Mouse (Mus musculus): ENCODE measurements around the gene Hgd. TPM values are rescaled to one million over a fixed set of nuclear protein-coding genes. Genes with fewer than 3 reads are reported as not detected.
A peak's percentile ranks its signal among the peaks of the same experiment; 100 is the strongest.
"Not testable (repeated sequence)": the region's sequence is repeated elsewhere in the genome, so short reads cannot be mapped to it uniquely, and the experiment has no call there.

The Hgd gene
- polyA plus RNA-seq, 1 experiment from 2014 or later = 0.13 TPM

DNA sequence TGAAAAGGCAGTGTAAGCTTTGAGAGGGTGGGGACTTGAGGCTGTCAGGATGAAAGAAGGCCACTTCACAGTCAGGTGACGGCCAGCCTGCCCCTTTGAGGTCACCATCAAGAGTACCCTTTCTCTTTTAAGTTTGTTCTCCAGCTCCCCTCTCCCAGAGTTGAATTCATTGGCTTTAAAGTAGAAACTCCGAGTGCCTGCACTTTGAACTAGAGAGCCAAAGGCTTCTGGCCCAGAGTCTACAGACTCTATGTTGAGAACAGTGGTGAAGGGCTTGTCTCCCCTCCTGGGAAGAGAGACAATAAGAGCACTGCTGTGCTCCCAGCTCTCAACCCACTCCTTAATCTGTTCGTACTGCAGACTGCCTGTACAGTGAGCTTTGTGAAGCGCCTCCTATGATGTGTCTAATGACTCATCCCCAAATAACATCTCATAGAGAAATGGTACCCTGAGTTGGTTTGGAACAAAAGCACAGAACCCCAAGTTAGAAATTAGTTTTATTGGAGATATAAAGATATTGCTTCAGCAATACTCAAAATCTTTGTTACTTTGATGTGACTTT, 46.5 kb downstream of the Hgd start:
- H3K36me3 ChIP-seq (ENCODE audit: control insufficient read depth, insufficient read depth, low read length) = no peaks in the 10 kb centered on the region
- DNase-seq (no peak), ATAC-seq (ENCODE audit: low FRiP score, low TSS enrichment) (no peak)
- no peaks in the 10 kb centered on the region for H3K9me3 ChIP-seq (ENCODE audit: control insufficient read depth, low read length)
- peaks cover 21% of the 10 kb centered on the region; the same call in 1 of the 2 replicates for H3K4me1 ChIP-seq (ENCODE audit: control insufficient read depth, insufficient read depth, low read length)
- H3K27me3 ChIP-seq (ENCODE audit: control insufficient read depth, insufficient read depth, low read length) = no peaks in the 10 kb centered on the region
- no peak overlapping the region for H3K4me2 ChIP-seq (ENCODE audit: low read length)
- no peak overlapping the region for H3K9ac ChIP-seq (replicated peaks; ENCODE audit: low read length)
- H3K27ac ChIP-seq (replicated peaks; ENCODE audit: low read depth, low read length) = no peak overlapping the region
- H3K4me3 ChIP-seq (replicated peaks; ENCODE audit: low read depth, low read length) = no peak overlapping the region
- 47% methylated on average over 4 of the region's 4 CpGs for WGBS

- 0 out of 2 replicates have a peak, but pooled peaks cover 13% of the 10 kb centered on the region for H3K4me1 ChIP-seq (ENCODE audit: control insufficient read depth, insufficient read depth, low read length)
- peak overlapping the region; percentile 61; the same call in 1 of the 2 replicates for H3K27ac ChIP-seq (replicated peaks; ENCODE audit: low read depth, low read length)
- H3K9ac ChIP-seq (replicated peaks; ENCODE audit: low read length) = no peak overlapping the region
- ATAC-seq (ENCODE audit: low FRiP score, low TSS enrichment) (no peak), DNase-seq (no peak)
- WGBS = 79% methylated on average over 9 of the region's 9 CpGs
- H3K4me2 ChIP-seq (ENCODE audit: low read length) = no peak overlapping the region
- no peaks in the 10 kb centered on the region for H3K27me3 ChIP-seq (ENCODE audit: control insufficient read depth, insufficient read depth, low read length)
- no peaks in the 10 kb centered on the region for H3K36me3 ChIP-seq (ENCODE audit: control insufficient read depth, insufficient read depth, low read length)
- no peaks in the 10 kb centered on the region for H3K9me3 ChIP-seq (ENCODE audit: control insufficient read depth, low read length)
- no peak overlapping the region for H3K4me3 ChIP-seq (replicated peaks; ENCODE audit: low read depth, low read length)
Observed at GRCm38 (mm10) chr16:37628336-37628735, 48.4 kb downstream of the Hgd start.

DNA sequence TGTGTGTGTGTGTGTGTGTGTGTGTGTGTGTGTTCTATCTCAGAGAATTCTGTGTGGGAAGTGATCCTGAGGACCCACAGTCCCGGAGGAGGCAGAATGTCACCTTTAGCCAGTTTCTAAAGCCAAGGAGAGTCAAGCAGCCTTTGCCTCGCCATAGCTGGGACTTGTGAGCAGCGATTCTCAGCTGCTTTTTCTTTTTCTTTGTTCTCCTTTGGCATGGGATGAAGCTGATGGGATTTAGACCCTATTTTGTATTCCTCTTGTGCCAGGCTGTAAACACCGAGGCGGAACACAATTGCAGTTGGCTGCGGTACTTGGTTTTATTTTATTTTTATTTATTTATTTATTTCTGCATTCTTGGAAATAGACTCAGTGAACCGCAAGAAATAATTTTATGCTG, 49.1 kb downstream of the Hgd start:
- H3K9me3 ChIP-seq (ENCODE audit: control insufficient read depth, low read length) = no peaks in the 10 kb centered on the region
- DNase-seq (peak; percentile 52), ATAC-seq (ENCODE audit: low FRiP score, low TSS enrichment) (no peak)
- H3K4me3 ChIP-seq (replicated peaks; ENCODE audit: low read depth, low read length) = no peak overlapping the region
- H3K4me1 ChIP-seq (ENCODE audit: control insufficient read depth, insufficient read depth, low read length) = 0 out of 2 replicates have a peak, but pooled peaks cover 9% of the 10 kb centered on the region
- no peak overlapping the region for H3K9ac ChIP-seq (replicated peaks; ENCODE audit: low read length)
- no peaks in the 10 kb centered on the region for H3K36me3 ChIP-seq (ENCODE audit: control insufficient read depth, insufficient read depth, low read length)
- H3K27me3 ChIP-seq (ENCODE audit: control insufficient read depth, insufficient read depth, low read length) = no peaks in the 10 kb centered on the region
- 34% methylated on average over 7 of the region's 7 CpGs for WGBS
- H3K27ac ChIP-seq (replicated peaks; ENCODE audit: low read depth, low read length) = peak overlapping the region; percentile 61
- H3K4me2 ChIP-seq (ENCODE audit: low read length) = no peak overlapping the region

GRCm38 (mm10) chr16:37634578-37634977, 54.6 kb downstream of the Hgd start:
- no peak overlapping the region for H3K4me2 ChIP-seq (ENCODE audit: low read length)
- H3K36me3 ChIP-seq (ENCODE audit: control insufficient read depth, insufficient read depth, low read length) = no peaks in the 10 kb centered on the region
- ATAC-seq (ENCODE audit: low FRiP score, low TSS enrichment) (no peak), DNase-seq (no peak)
- H3K4me1 ChIP-seq (ENCODE audit: control insufficient read depth, insufficient read depth, low read length) = 0 out of 2 replicates have a peak, but pooled peaks cover 2% of the 10 kb centered on the region
- no peak overlapping the region for H3K4me3 ChIP-seq (replicated peaks; ENCODE audit: low read depth, low read length)
- no peak overlapping the region for H3K9ac ChIP-seq (replicated peaks; ENCODE audit: low read length)
- no peaks in the 10 kb centered on the region for H3K9me3 ChIP-seq (ENCODE audit: control insufficient read depth, low read length)
- 74% methylated on average over 9 of the region's 9 CpGs for WGBS
- no peaks in the 10 kb centered on the region for H3K27me3 ChIP-seq (ENCODE audit: control insufficient read depth, insufficient read depth, low read length)
- H3K27ac ChIP-seq (replicated peaks; ENCODE audit: low read depth, low read length) = no peak overlapping the region

- no peak overlapping the region for H3K4me3 ChIP-seq (replicated peaks; ENCODE audit: low read depth, low read length)
- H3K27me3 ChIP-seq (ENCODE audit: control insufficient read depth, insufficient read depth, low read length) = no peaks in the 10 kb centered on the region
- no peak overlapping the region for H3K9ac ChIP-seq (replicated peaks; ENCODE audit: low read length)
- no peak overlapping the region for H3K27ac ChIP-seq (replicated peaks; ENCODE audit: low read depth, low read length)
- no peak for ATAC-seq (ENCODE audit: low FRiP score, low TSS enrichment)
- H3K4me1 ChIP-seq (ENCODE audit: control insufficient read depth, insufficient read depth, low read length) = no peaks in the 10 kb centered on the region
- H3K9me3 ChIP-seq (ENCODE audit: control insufficient read depth, low read length) = no peaks in the 10 kb centered on the region
- no peak overlapping the region for H3K4me2 ChIP-seq (ENCODE audit: low read length)
- no peak for DNase-seq
- no peaks in the 10 kb centered on the region for H3K36me3 ChIP-seq (ENCODE audit: control insufficient read depth, insufficient read depth, low read length)
- WGBS = 91% methylated on average over 1 of the region's 1 CpGs
Observed at GRCm38 (mm10) chr16:37635095-37635494, 55.1 kb downstream of the Hgd start.

DNA sequence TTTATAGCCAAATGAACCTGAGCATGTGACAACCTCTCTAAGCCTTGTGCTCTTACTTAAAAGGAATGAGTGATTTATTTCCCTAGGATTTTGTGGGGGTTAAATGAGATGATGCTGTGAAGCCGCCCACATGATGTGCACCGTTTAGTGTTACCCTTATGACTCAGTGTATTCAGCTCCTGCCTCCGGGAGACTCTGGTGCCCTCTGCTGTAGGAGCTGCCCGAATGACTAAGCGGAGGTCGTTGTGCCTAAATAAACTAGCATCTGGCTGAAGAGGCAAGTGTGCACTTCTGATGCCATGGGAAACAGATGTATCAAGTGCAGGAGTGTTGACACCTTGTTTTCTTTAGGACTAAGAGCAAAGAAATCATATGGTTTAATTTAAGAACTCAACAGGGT, 56.2 kb downstream of the Hgd start:
- H3K4me3 ChIP-seq (replicated peaks; ENCODE audit: low read depth, low read length) = no peak overlapping the region
- no peaks in the 10 kb centered on the region for H3K4me1 ChIP-seq (ENCODE audit: control insufficient read depth, insufficient read depth, low read length)
- no peak overlapping the region for H3K4me2 ChIP-seq (ENCODE audit: low read length)
- H3K36me3 ChIP-seq (ENCODE audit: control insufficient read depth, insufficient read depth, low read length) = no peaks in the 10 kb centered on the region
- H3K9me3 ChIP-seq (ENCODE audit: control insufficient read depth, low read length) = no peaks in the 10 kb centered on the region
- 63% methylated on average over 6 of the region's 6 CpGs for WGBS
- no peaks in the 10 kb centered on the region for H3K27me3 ChIP-seq (ENCODE audit: control insufficient read depth, insufficient read depth, low read length)
- H3K27ac ChIP-seq (replicated peaks; ENCODE audit: low read depth, low read length) = no peak overlapping the region
- no peak overlapping the region for H3K9ac ChIP-seq (replicated peaks; ENCODE audit: low read length)
- DNase-seq (no peak), ATAC-seq (ENCODE audit: low FRiP score, low TSS enrichment) (no peak)

- H3K4me3 ChIP-seq (replicated peaks; ENCODE audit: low read depth, low read length) = no peak overlapping the region
- H3K9me3 ChIP-seq (ENCODE audit: control insufficient read depth, low read length) = no peaks in the 10 kb centered on the region
- no peak overlapping the region for H3K9ac ChIP-seq (replicated peaks; ENCODE audit: low read length)
- H3K27ac ChIP-seq (replicated peaks; ENCODE audit: low read depth, low read length) = no peak overlapping the region
- no peaks in the 10 kb centered on the region for H3K27me3 ChIP-seq (ENCODE audit: control insufficient read depth, insufficient read depth, low read length)
- DNase-seq (no peak), ATAC-seq (ENCODE audit: low FRiP score, low TSS enrichment) (no peak)
- H3K4me1 ChIP-seq (ENCODE audit: control insufficient read depth, insufficient read depth, low read length) = no peaks in the 10 kb centered on the region
- H3K36me3 ChIP-seq (ENCODE audit: control insufficient read depth, insufficient read depth, low read length) = no peaks in the 10 kb centered on the region
- H3K4me2 ChIP-seq (ENCODE audit: low read length) = no peak overlapping the region
Observed at GRCm38 (mm10) chr16:37637802-37638201, 57.8 kb downstream of the Hgd start.

DNA sequence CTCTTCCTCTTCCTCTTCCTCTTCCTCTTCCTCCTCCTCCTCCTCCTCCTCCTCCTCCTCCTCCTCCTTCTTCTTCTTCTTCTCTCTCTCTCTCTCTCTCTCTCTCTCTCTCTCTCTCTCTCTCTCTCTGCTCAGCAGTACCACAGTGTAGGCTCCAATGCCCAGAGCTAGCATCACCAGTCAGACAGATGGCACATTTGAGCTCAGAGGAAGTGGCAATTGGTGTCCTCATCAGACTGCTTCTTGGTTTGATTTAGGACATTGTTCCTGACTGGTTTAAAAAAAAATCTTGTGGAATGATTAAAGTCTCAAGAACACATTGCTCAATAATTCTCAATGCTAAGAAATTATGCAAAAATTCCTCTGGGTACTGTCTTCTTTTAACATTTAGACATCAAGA, 60.6 kb downstream of the Hgd start:
- not testable (repeated sequence) for H3K4me3 ChIP-seq (replicated peaks; ENCODE audit: low read depth, low read length); DNase-seq; H3K4me1 ChIP-seq (ENCODE audit: control insufficient read depth, insufficient read depth, low read length); H3K36me3 ChIP-seq (ENCODE audit: control insufficient read depth, insufficient read depth, low read length); H3K27me3 ChIP-seq (ENCODE audit: control insufficient read depth, insufficient read depth, low read length); H3K9me3 ChIP-seq (ENCODE audit: control insufficient read depth, low read length); H3K4me2 ChIP-seq (ENCODE audit: low read length); ATAC-seq (ENCODE audit: low FRiP score, low TSS enrichment); H3K27ac ChIP-seq (replicated peaks; ENCODE audit: low read depth, low read length); H3K9ac ChIP-seq (replicated peaks; ENCODE audit: low read length)

DNA sequence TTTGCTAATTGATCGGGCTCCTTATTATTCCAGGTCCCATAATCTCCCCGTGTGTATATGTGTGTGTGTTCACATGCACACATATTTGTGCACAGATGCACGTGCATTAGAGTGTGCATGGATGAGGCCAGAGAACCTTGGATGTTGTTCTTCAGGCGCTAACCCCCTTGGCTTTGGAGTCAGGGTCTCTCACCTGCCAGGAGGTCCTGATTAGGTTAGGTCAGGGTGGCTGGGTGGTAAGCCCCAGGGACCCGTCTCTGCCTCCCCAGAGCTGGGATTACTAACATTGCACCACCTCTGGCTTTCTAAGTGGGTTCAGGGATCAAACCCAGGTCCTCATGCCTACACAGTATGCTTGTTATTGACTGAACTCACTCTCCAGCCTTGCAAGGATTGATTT, 64.5 kb downstream of the Hgd start:
- 94% methylated on average over 5 of the region's 5 CpGs for WGBS
- Histone ChIP-seq H3K9ac (replicated peaks; ENCODE audit: low read length) (no peak overlapping the region), H3K4me3 (replicated peaks; ENCODE audit: low read depth, low read length) (no peak overlapping the region), H3K4me1 (ENCODE audit: control insufficient read depth, insufficient read depth, low read length) (no peaks in the 10 kb centered on the region), H3K4me2 (ENCODE audit: low read length) (no peak overlapping the region), H3K27me3 (ENCODE audit: control insufficient read depth, insufficient read depth, low read length) (no peaks in the 10 kb centered on the region), H3K36me3 (ENCODE audit: control insufficient read depth, insufficient read depth, low read length) (peaks cover 25% of the 10 kb centered on the region), H3K27ac (replicated peaks; ENCODE audit: low read depth, low read length) (no peak overlapping the region), H3K9me3 (ENCODE audit: control insufficient read depth, low read length) (no peaks in the 10 kb centered on the region)
- DNase-seq = no peak
- ATAC-seq (ENCODE audit: low FRiP score, low TSS enrichment) = no peak
